Mouse (Mus musculus) cortical plate, adult 2 months (tissue): ENCODE data around the gene Mtfr1l.

Experiments used
- CTCF ChIP-seq: fragments of 200-500 bp; IDR thresholded peaks from 2 replicates; pipeline ENCODE4 v1.5.1; 2011; ENCODE audit warnings: mild to moderate bottlenecking, control low read depth, low read length; ENCODE audit not compliant: insufficient read depth; ENCODE audit errors: extremely low read depth
- POLR2A ChIP-seq: fragments of 200-500 bp; IDR thresholded peaks from 2 replicates; pipeline ENCODE4 v1.6.1; 2011; ENCODE audit warnings: mild to moderate bottlenecking, low read length, control low read depth; ENCODE audit not compliant: insufficient read depth; ENCODE audit errors: extremely low read depth

DNA sequence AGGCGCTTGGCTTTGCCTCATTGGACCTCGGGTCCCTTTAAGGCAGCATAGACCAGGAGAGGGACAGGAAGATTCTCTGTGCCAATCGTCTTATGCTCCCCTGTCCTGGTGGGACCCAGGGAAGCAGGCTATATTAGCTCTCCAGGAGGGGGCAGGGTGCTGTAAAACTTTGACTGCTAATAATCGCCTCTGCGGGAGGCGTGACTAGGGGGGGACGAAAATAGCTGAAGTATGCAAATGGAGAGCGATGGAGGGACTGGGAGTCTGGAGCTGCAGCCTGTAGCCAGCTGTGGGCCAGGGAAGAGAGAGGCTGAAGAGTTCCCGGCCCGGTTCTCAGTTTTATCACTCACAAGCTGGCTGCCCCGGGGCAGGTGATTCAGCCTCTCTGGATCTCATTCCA lies 44.0 kb upstream of the Mtfr1l start:
- TF ChIP-seq POLR2A, result no peak
- no peak for TF ChIP-seq CTCF
